Comparison of ENCODE assay signal across 21 mouse cellular contexts in genomic region chr2:172922597-172922996, GRCm38 (mm10). TPM values are rescaled to one million over a fixed set of nuclear protein-coding genes. Genes with fewer than 3 reads are reported as not detected.
DNase-seq lines count a peak whose midpoint lies in the region; ATAC-seq lines count a peak whose summit lies in the region.
"Had no signal": no experiment of that assay in that cellular context is flagged by ENCODE, and none has a peak within 500 bp of the region (broad histone marks: within the 10 kb centered on the region; RNA-seq: fewer than 3 reads in every experiment).

No protein-coding gene starts in this region.

- no peak overlapping the region for H3K4me3 ChIP-seq in forebrain, embryonic 10.5 days
- no peak overlapping the region for H3K4me3 ChIP-seq in forebrain, embryonic 14.5 days (ENCODE audit: low read depth, low read length)
- H3K4me3 ChIP-seq in liver, embryonic 16.5 days (ENCODE audit: low read depth, low read length), result no peak overlapping the region
- no peak overlapping the region for H3K4me3 ChIP-seq in liver, embryonic 11.5 days (ENCODE audit: low read depth, low read length)
- no peak overlapping the region for H3K4me3 ChIP-seq in embryonic facial prominence, embryonic 14.5 days (ENCODE audit: low read depth, low read length)
- H3K4me3 ChIP-seq in limb, embryonic 10.5 days, result no peak overlapping the region
- H3K4me3 ChIP-seq in hindbrain, embryonic 10.5 days, result no peak overlapping the region
- H3K4me3 ChIP-seq: forebrain, embryonic 15.5 days; left cerebral cortex, adult 2 months; limb, embryonic 15.5 days; lung, embryonic 15.5 days; midbrain, embryonic 10.5 days; myocyte; neural tube, embryonic 13.5 days had no signal

- peaks cover 29% of the 10 kb centered on the region for H3K36me3 ChIP-seq in forebrain, embryonic 10.5 days (replicated peaks)
- H3K36me3 ChIP-seq in forebrain, embryonic 14.5 days (ENCODE audit: control insufficient read depth, insufficient read depth, low read length), result no peaks in the 10 kb centered on the region
- no peaks in the 10 kb centered on the region for H3K36me3 ChIP-seq in liver, embryonic 16.5 days (ENCODE audit: control insufficient read depth, insufficient read depth)
- no peaks in the 10 kb centered on the region for H3K36me3 ChIP-seq in liver, embryonic 11.5 days (ENCODE audit: control insufficient read depth, insufficient read depth, low read length)
- no peaks in the 10 kb centered on the region for H3K36me3 ChIP-seq in embryonic facial prominence, embryonic 14.5 days (ENCODE audit: control insufficient read depth, insufficient read depth, low read length)
- H3K36me3 ChIP-seq in limb, embryonic 10.5 days, result peaks cover 34% of the 10 kb centered on the region
- H3K36me3 ChIP-seq in hindbrain, embryonic 10.5 days, result no peaks in the 10 kb centered on the region
- H3K36me3 ChIP-seq: forebrain, embryonic 15.5 days; lung, embryonic 15.5 days; midbrain, embryonic 10.5 days; neural tube, embryonic 13.5 days had no signal

- ATAC-seq in forebrain, embryonic 14.5 days, result no peak
- peak; percentile 33; the same call in 1 of the 2 replicates for ATAC-seq in liver, embryonic 16.5 days (ENCODE audit: low read depth)
- no peak for ATAC-seq in liver, embryonic 11.5 days (replicated peaks; ENCODE audit: low FRiP score)
- ATAC-seq in embryonic facial prominence, embryonic 14.5 days (ENCODE audit: low read depth), result peak; percentile 31; the same call in 1 of the 2 replicates
- ATAC-seq: forebrain, embryonic 15.5 days; hindbrain, postnatal 0 days; midbrain, embryonic 16.5 days had no signal

- WGBS in forebrain, embryonic 10.5 days, result 42% methylated on average over 5 of the region's 5 CpGs
- WGBS in forebrain, embryonic 14.5 days, result 35% methylated on average over 5 of the region's 5 CpGs
- WGBS in liver, embryonic 16.5 days (ENCODE audit: insufficient replicate concordance), result 52% methylated on average over 5 of the region's 5 CpGs
- WGBS in liver, embryonic 11.5 days, result 70% methylated on average over 5 of the region's 5 CpGs
- 54% methylated on average over 5 of the region's 5 CpGs for WGBS in embryonic facial prominence, embryonic 14.5 days
- WGBS in limb, embryonic 10.5 days, result 70% methylated on average over 5 of the region's 5 CpGs
- 62% methylated on average over 5 of the region's 5 CpGs for WGBS in hindbrain, embryonic 10.5 days

- peak overlapping the region; percentile 62 for H3K27ac ChIP-seq in forebrain, embryonic 10.5 days
- no peak overlapping the region for H3K27ac ChIP-seq in forebrain, embryonic 14.5 days (ENCODE audit: low read depth, low read length)
- no peak overlapping the region for H3K27ac ChIP-seq in liver, embryonic 16.5 days (ENCODE audit: low read length)
- H3K27ac ChIP-seq in liver, embryonic 11.5 days (ENCODE audit: low read depth, low read length), result no peak overlapping the region
- H3K27ac ChIP-seq in embryonic facial prominence, embryonic 14.5 days (replicated peaks; ENCODE audit: low read depth, low read length), result no peak overlapping the region
- H3K27ac ChIP-seq in limb, embryonic 10.5 days, result peak overlapping the region; percentile 46; the same call in 1 of the 2 replicates
- no peak overlapping the region for H3K27ac ChIP-seq in hindbrain, embryonic 10.5 days
- H3K27ac ChIP-seq: forebrain, embryonic 15.5 days; hindbrain, postnatal 0 days; kidney, postnatal 0 days; left cerebral cortex, adult 2 months; limb, embryonic 15.5 days; lung, embryonic 15.5 days; neural tube, embryonic 13.5 days had no signal

- peaks cover 50% of the 10 kb centered on the region for H3K4me1 ChIP-seq in forebrain, embryonic 10.5 days
- H3K4me1 ChIP-seq in forebrain, embryonic 14.5 days (ENCODE audit: control insufficient read depth, insufficient read depth, low read length), result no peaks in the 10 kb centered on the region
- H3K4me1 ChIP-seq in liver, embryonic 16.5 days (ENCODE audit: control insufficient read depth, low read depth, low read length), result no peaks in the 10 kb centered on the region
- H3K4me1 ChIP-seq in liver, embryonic 11.5 days (replicated peaks; ENCODE audit: control insufficient read depth, insufficient read depth, low read length), result no peaks in the 10 kb centered on the region
- peaks cover 4% of the 10 kb centered on the region for H3K4me1 ChIP-seq in embryonic facial prominence, embryonic 14.5 days (ENCODE audit: control insufficient read depth, insufficient read depth, low read length)
- H3K4me1 ChIP-seq in limb, embryonic 10.5 days, result peaks cover 61% of the 10 kb centered on the region
- peaks cover 30% of the 10 kb centered on the region for H3K4me1 ChIP-seq in hindbrain, embryonic 10.5 days (replicated peaks)
- H3K4me1 ChIP-seq: forebrain, embryonic 15.5 days; lung, embryonic 15.5 days had no signal

- no peak overlapping the region for H3K9ac ChIP-seq in forebrain, embryonic 14.5 days (ENCODE audit: low read length)
- H3K9ac ChIP-seq in liver, embryonic 16.5 days (ENCODE audit: low read depth, low read length), result no peak overlapping the region
- no peak overlapping the region for H3K9ac ChIP-seq in liver, embryonic 11.5 days (ENCODE audit: low read depth, low read length)
- no peak overlapping the region for H3K9ac ChIP-seq in embryonic facial prominence, embryonic 14.5 days (ENCODE audit: low read depth, low read length)
- H3K9ac ChIP-seq: forebrain, embryonic 15.5 days; limb, embryonic 15.5 days; lung, embryonic 15.5 days; neural tube, embryonic 13.5 days had no signal

- H3K9me3 ChIP-seq in forebrain, embryonic 10.5 days, result 0 out of 2 replicates have a peak, but pooled peaks cover 3% of the 10 kb centered on the region
- H3K9me3 ChIP-seq in forebrain, embryonic 14.5 days (replicated peaks; ENCODE audit: control insufficient read depth, low read length), result no peaks in the 10 kb centered on the region
- no peaks in the 10 kb centered on the region for H3K9me3 ChIP-seq in liver, embryonic 16.5 days (replicated peaks; ENCODE audit: control insufficient read depth, low read length)
- H3K9me3 ChIP-seq in liver, embryonic 11.5 days (ENCODE audit: control insufficient read depth, low read length), result no peaks in the 10 kb centered on the region
- H3K9me3 ChIP-seq in embryonic facial prominence, embryonic 14.5 days (ENCODE audit: control insufficient read depth, low read length), result no peaks in the 10 kb centered on the region
- H3K9me3 ChIP-seq in limb, embryonic 10.5 days (replicated peaks), result 0 out of 2 replicates have a peak, but pooled peaks cover 2% of the 10 kb centered on the region
- H3K9me3 ChIP-seq in hindbrain, embryonic 10.5 days, result no peaks in the 10 kb centered on the region
- H3K9me3 ChIP-seq: forebrain, embryonic 15.5 days; limb, embryonic 15.5 days; lung, embryonic 15.5 days; midbrain, embryonic 10.5 days; neural tube, embryonic 13.5 days had no signal

- H3K27me3 ChIP-seq in forebrain, embryonic 10.5 days (ENCODE audit: poor library complexity, severe bottlenecking), result no peaks in the 10 kb centered on the region
- H3K27me3 ChIP-seq in forebrain, embryonic 14.5 days (replicated peaks; ENCODE audit: control insufficient read depth, insufficient read depth, low read length), result no peaks in the 10 kb centered on the region
- H3K27me3 ChIP-seq in liver, embryonic 16.5 days (ENCODE audit: control insufficient read depth, insufficient read depth, low read depth, low read length), result no peaks in the 10 kb centered on the region
- no peaks in the 10 kb centered on the region for H3K27me3 ChIP-seq in liver, embryonic 11.5 days (replicated peaks; ENCODE audit: control insufficient read depth, insufficient read depth, low read length)
- H3K27me3 ChIP-seq in embryonic facial prominence, embryonic 14.5 days (replicated peaks; ENCODE audit: control insufficient read depth, insufficient read depth, low read length), result no peaks in the 10 kb centered on the region
- no peaks in the 10 kb centered on the region for H3K27me3 ChIP-seq in limb, embryonic 10.5 days (ENCODE audit: low read depth, poor library complexity, severe bottlenecking)
- 0 out of 2 replicates have a peak, but pooled peaks cover 3% of the 10 kb centered on the region for H3K27me3 ChIP-seq in hindbrain, embryonic 10.5 days (ENCODE audit: insufficient read depth, poor library complexity, severe bottlenecking)
- H3K27me3 ChIP-seq: forebrain, embryonic 15.5 days; limb, embryonic 15.5 days; lung, embryonic 15.5 days; neural tube, embryonic 13.5 days had no signal

- no peak overlapping the region for H3K4me2 ChIP-seq in forebrain, embryonic 14.5 days (ENCODE audit: low read length)
- H3K4me2 ChIP-seq in liver, embryonic 16.5 days (ENCODE audit: low read depth, low read length), result no peak overlapping the region
- no peak overlapping the region for H3K4me2 ChIP-seq in liver, embryonic 11.5 days
- no peak overlapping the region for H3K4me2 ChIP-seq in embryonic facial prominence, embryonic 14.5 days (ENCODE audit: low read depth, low read length)
- H3K4me2 ChIP-seq: forebrain, embryonic 15.5 days; limb, embryonic 15.5 days; lung, embryonic 15.5 days; neural tube, embryonic 13.5 days had no signal

- no peak for DNase-seq in forebrain, embryonic 10.5 days (ENCODE audit: extremely low spot score, low spot score)
- no peak for DNase-seq in forebrain, embryonic 14.5 days (ENCODE audit: low spot score)
- DNase-seq in liver, embryonic 11.5 days (ENCODE audit: low spot score), result no peak
- DNase-seq in embryonic facial prominence, embryonic 14.5 days (ENCODE audit: low spot score), result no peak
- DNase-seq in limb, embryonic 10.5 days (ENCODE audit: low spot score), result no peak
- DNase-seq in hindbrain, embryonic 10.5 days (ENCODE audit: low spot score), result no peak
- DNase-seq in ovary, adult 18-20 months (ENCODE audit: low spot score), result no peak
- DNase-seq: cerebellum, adult 9-11 months; kidney, adult 2 months; thymus, adult 2 months had no signal

RNA-seq across cellular contexts. Expression of gene Bmp7, which starts 17.5 kb away (rescaled TPM):
- polyA plus RNA-seq in forebrain, embryonic 10.5 days (2016; fragmentation: Nextera tagmentation; extraction: Ambion mirVana), result 21.2 and 21.4 TPM in 2 replicates
- 8.7 and 11.4 TPM in 2 replicates for polyA plus RNA-seq in forebrain, embryonic 14.5 days (2014; fragmentation: Nextera tagmentation; extraction: Ambion mirVana)
- 1.8 and 2.7 TPM in 2 replicates for polyA plus RNA-seq in liver, embryonic 16.5 days (2015; fragmentation: Nextera tagmentation; extraction: Ambion mirVana)
- polyA plus RNA-seq in liver, embryonic 11.5 days (2014; fragmentation: Nextera tagmentation; extraction: Ambion mirVana), result 7.9 and 9.1 TPM in 2 replicates
- 25.6 and 26.6 TPM in 2 replicates for polyA plus RNA-seq in embryonic facial prominence, embryonic 14.5 days (2014; fragmentation: Nextera tagmentation; extraction: Ambion mirVana)
- polyA plus RNA-seq in limb, embryonic 10.5 days (2016; fragmentation: Nextera tagmentation; extraction: Ambion mirVana), result 31.3 and 39.5 TPM in 2 replicates
- 12.9 and 14.8 TPM in 2 replicates for polyA plus RNA-seq in hindbrain, embryonic 10.5 days (2016; fragmentation: Nextera tagmentation; extraction: Ambion mirVana)
- polyA plus RNA-seq: myocyte had no signal

RNA-seq across cellular contexts. Expression of gene Spo11, which starts 54.9 kb away (rescaled TPM):
- 0.42 and 0.73 TPM in 2 replicates for polyA plus RNA-seq in forebrain, embryonic 10.5 days (2016; fragmentation: Nextera tagmentation; extraction: Ambion mirVana)
- 0.95 and 1.5 TPM in 2 replicates for polyA plus RNA-seq in forebrain, embryonic 14.5 days (2014; fragmentation: Nextera tagmentation; extraction: Ambion mirVana)
- polyA plus RNA-seq in liver, embryonic 16.5 days (2015; fragmentation: Nextera tagmentation; extraction: Ambion mirVana), result not detected in 2 replicates
- 0.13 TPM in 1 of 2 replicates, not detected in the other for polyA plus RNA-seq in liver, embryonic 11.5 days (2014; fragmentation: Nextera tagmentation; extraction: Ambion mirVana)
- 1.8 and 3.1 TPM in 2 replicates for polyA plus RNA-seq in embryonic facial prominence, embryonic 14.5 days (2014; fragmentation: Nextera tagmentation; extraction: Ambion mirVana)
- 0.36 and 0.79 TPM in 2 replicates for polyA plus RNA-seq in limb, embryonic 10.5 days (2016; fragmentation: Nextera tagmentation; extraction: Ambion mirVana)
- polyA plus RNA-seq in hindbrain, embryonic 10.5 days (2016; fragmentation: Nextera tagmentation; extraction: Ambion mirVana), result 0.47 and 0.49 TPM in 2 replicates
- polyA plus RNA-seq: myocyte had no signal

Comparison
In these comparisons a context has a peak if more than half of its experiments do, and no peak if none do; other contexts are left out.
1. H3K27ac ChIP-seq: peak in forebrain, embryonic 10.5 days (single experiment) and limb, embryonic 10.5 days (single experiment); none in forebrain, embryonic 14.5 days (single experiment), liver, embryonic 16.5 days (single experiment), liver, embryonic 11.5 days (single experiment), embryonic facial prominence, embryonic 14.5 days (single experiment) and hindbrain, embryonic 10.5 days (single experiment).
2. ATAC-seq: peak in liver, embryonic 16.5 days (single experiment) and embryonic facial prominence, embryonic 14.5 days (single experiment); none in forebrain, embryonic 14.5 days (single experiment) and liver, embryonic 11.5 days (single experiment).